Mouse (Mus musculus) heart, postnatal 0 days (tissue): Measurements from ENCODE around the gene Rps4x. TPM values are rescaled to one million over a fixed set of nuclear protein-coding genes. Genes with fewer than 3 reads are reported as not detected.

Experiments
- ATAC-seq: fragments of 200-750 bp; cut with Nextera tagmentation; 2 replicates; pipeline ENCODE4 v1.8.0; 2017; ENCODE audit warnings: low read depth, moderate number of reproducible peaks, moderate library complexity; ENCODE audit not compliant: insufficient read depth
- DNase-seq: peaks from one replicate; pipeline ENCODE4 v3.0.0-alpha.2; 2016; ENCODE audit warnings: low spot score
- H3K27ac ChIP-seq: fragments of 300-500 bp; sonication (generic); 2 replicates; pipeline ENCODE4 v1.5.1; 2014; ENCODE audit warnings: low read depth, mild to moderate bottlenecking
- H3K27me3 ChIP-seq: fragments of 300-500 bp; sonication (generic); 2 replicates; pipeline ENCODE4 v1.6.1; 2014; ENCODE audit warnings: low read length, mixed read lengths; ENCODE audit not compliant: control insufficient read depth, insufficient read depth
- H3K36me3 ChIP-seq: fragments of 300-500 bp; sonication (generic); replicated peaks from 2 replicates; pipeline ENCODE4 v1.6.1; 2014; ENCODE audit warnings: low read length, mixed read lengths; ENCODE audit not compliant: control insufficient read depth, insufficient read depth
- H3K4me1 ChIP-seq: fragments of 300-500 bp; sonication (generic); 2 replicates; pipeline ENCODE4 v1.6.1; 2014; ENCODE audit warnings: antibody characterized with exemption; ENCODE audit not compliant: control insufficient read depth, insufficient read depth
- H3K4me2 ChIP-seq: fragments of 300-500 bp; sonication (generic); 2 replicates; pipeline ENCODE4 v1.6.1; 2014; ENCODE audit warnings: low read depth, mild to moderate bottlenecking, low read length, moderate library complexity
- H3K4me3 ChIP-seq: fragments of 300-500 bp; sonication (generic); 2 replicates; pipeline ENCODE4 v1.5.1; 2014; ENCODE audit warnings: low read depth, low read length
- H3K9ac ChIP-seq: fragments of 300-500 bp; sonication (generic); replicated peaks from 2 replicates; pipeline ENCODE4 v1.6.1; 2014; ENCODE audit warnings: low read depth, low read length, mixed read lengths
- H3K9me3 ChIP-seq: fragments of 300-500 bp; sonication (generic); replicated peaks from 2 replicates; pipeline ENCODE4 v1.6.1; 2016; ENCODE audit warnings: low read length; ENCODE audit not compliant: control insufficient read depth
- CTCF ChIP-seq: IDR thresholded peaks from 2 replicates; pipeline ENCODE4 v1.5.1; 2016; ENCODE audit warnings: antibody characterized with exemption, control low read depth, low read depth
- EP300 ChIP-seq: IDR thresholded peaks from 2 replicates; pipeline ENCODE4 v1.6.1; 2016; ENCODE audit warnings: antibody characterized with exemption, low read depth
- WGBS: fragments of 180-500 bp; shearing (Covaris S2); extraction: QIAGEN DNeasy Blood & Tissue Kit; methylation state at CpG from one replicate; pipeline ENCODE4 v1.1.7; 2014; 5-methylcytosine and 5-hydroxymethylcytosine counted together
- polyA plus RNA-seq: library from polyadenylated mRNA; unstranded; fragments of >200 nt; fragmentation: Nextera tagmentation; extraction: Ambion mirVana; gene quantifications from 2 replicates; pipeline ENCODE4 v1.2.1, GENCODE M21; 2015
- total RNA-seq: library from RNA; depleted of rRNA; stranded (reverse); fragments of >200 nt; gene quantifications from 2 replicates; pipeline ENCODE4 v1.2.3, GENCODE M21; 2014; ENCODE audit warnings: low replicate concordance

Gene Rps4x
- total and polyA plus RNA-seq, 2 experiments from 2014 or later, result 388 to 985 TPM

DNA sequence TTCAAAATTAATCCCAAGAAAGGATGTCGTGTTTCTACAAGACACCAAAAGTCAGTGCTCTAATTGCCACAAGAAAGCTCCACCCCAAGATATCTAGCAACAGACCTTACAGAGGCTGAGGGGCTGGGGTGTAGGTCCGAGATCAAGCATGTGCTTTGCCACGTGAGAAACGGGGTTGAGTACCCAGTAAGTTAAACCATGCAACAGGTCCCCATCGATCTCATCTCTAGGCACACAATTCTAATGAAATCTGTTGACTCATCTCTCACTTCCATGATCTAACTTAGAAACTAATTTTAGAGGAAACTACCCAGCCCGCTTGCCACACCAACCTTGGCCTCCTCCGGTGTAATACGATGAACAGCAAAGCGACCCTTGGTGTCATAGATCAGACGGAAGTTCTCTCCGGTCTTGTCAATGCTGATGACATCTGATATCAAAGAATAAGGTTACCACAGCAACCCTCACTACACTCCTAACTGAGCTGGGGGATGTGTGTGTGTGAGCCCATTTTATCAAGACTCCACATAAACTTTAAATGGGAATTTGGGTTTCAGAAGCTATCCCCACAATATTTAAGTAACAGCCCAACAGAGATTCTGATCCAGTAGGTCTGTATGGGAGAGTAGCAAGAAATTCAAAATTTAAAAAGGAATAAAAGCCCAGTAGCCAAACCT, 2.0 kb downstream of the Rps4x start:
- ATAC-seq, result no peak

DNA sequence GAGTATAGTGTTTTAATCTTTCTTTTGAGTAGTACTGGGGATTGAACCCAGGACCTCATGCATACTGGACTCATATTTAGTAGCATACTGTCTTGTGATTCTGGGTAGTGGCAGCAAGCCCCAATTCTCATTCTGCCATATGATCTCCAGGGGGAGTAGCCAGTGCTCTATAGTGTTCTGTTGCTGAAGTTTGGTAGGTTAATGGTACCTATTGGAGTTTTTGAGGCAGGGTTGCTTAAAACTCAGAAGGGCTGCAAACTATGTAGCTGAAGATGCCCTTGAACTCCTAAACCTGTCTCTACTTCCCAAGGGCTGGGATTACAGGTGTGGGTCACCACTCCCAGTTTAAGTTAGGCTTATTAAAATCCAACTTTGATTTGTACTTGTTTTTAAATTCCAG, 6.6 kb downstream of the Rps4x start:
- no peak overlapping the region for H3K4me3 ChIP-seq
- peaks cover 25% of the 10 kb centered on the region; the same call in 1 of the 2 replicates for H3K36me3 ChIP-seq
- no peaks in the 10 kb centered on the region for H3K9me3 ChIP-seq
- H3K9ac ChIP-seq, result no peak overlapping the region
- TF ChIP-seq CTCF, result no peak
- TF ChIP-seq EP300, result no peak
- no peaks in the 10 kb centered on the region for H3K4me1 ChIP-seq
- H3K4me2 ChIP-seq, result no peak overlapping the region
- no peak for ATAC-seq
- no peak overlapping the region for H3K27ac ChIP-seq
- no peaks in the 10 kb centered on the region for H3K27me3 ChIP-seq
- no peak for DNase-seq

More for the DNA sequence above, 2.0 kb downstream of the Rps4x start:
- 37% methylated on average over 11 of the region's 11 CpGs for WGBS
- no peak for DNase-seq
- H3K9ac ChIP-seq, result peak overlapping the region; percentile 60
- H3K27ac ChIP-seq, result no peak overlapping the region
- TF ChIP-seq CTCF (no peak), EP300 (no peak)
- no peaks in the 10 kb centered on the region for H3K27me3 ChIP-seq
- peaks cover 25% of the 10 kb centered on the region; the same call in 1 of the 2 replicates for H3K36me3 ChIP-seq
- H3K4me3 ChIP-seq, result peak overlapping the region; percentile 58; the same call in 1 of the 2 replicates
- H3K9me3 ChIP-seq, result no peaks in the 10 kb centered on the region
- peak overlapping the region; percentile 71 for H3K4me2 ChIP-seq
- H3K4me1 ChIP-seq, result no peaks in the 10 kb centered on the region

DNA sequence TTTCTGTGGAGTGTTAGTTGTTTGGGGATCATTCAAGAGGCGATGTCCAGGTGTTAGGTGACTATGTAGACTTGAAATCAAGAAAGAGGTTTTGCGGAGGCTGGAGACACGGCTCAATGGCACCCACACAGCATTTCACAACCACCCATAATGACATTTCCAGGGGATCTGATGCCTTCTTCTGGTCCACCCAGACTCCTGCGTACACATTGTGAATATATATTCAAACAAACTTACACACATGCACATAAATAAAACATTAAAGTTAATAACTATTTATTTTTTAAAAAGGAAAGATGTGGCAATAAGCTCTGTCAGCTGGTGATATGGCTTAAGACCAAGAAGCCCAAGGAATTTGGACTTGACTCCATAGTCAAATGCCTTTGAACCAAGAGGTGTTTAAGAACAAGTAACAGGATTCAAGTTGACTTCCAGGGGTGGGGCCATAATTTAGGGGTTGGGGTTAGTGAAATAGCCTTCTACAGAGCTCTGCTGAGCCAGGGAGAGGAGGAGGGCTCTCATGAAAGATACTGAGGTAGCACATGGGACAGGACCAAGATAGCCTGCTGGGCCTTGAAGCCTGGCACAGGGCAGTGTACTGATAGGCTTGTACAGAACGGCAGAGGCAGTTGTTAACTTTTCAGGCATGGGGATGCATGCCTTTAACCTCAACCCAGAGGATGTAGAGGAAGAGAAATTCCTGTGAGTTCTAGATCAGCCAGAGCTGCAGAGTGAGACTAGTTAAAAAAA, 13.5 kb downstream of the Rps4x start:
- Histone ChIP-seq H3K36me3 (no peaks in the 10 kb centered on the region), H3K27me3 (no peaks in the 10 kb centered on the region), H3K9me3 (no peaks in the 10 kb centered on the region), H3K27ac (no peak overlapping the region), H3K4me3 (no peak overlapping the region), H3K9ac (no peak overlapping the region), H3K4me2 (no peak overlapping the region), H3K4me1 (no peaks in the 10 kb centered on the region)
- 72% methylated on average over 5 of the region's 5 CpGs for WGBS
- DNase-seq (no peak), ATAC-seq (no peak)
- TF ChIP-seq CTCF (no peak), EP300 (no peak)

DNA sequence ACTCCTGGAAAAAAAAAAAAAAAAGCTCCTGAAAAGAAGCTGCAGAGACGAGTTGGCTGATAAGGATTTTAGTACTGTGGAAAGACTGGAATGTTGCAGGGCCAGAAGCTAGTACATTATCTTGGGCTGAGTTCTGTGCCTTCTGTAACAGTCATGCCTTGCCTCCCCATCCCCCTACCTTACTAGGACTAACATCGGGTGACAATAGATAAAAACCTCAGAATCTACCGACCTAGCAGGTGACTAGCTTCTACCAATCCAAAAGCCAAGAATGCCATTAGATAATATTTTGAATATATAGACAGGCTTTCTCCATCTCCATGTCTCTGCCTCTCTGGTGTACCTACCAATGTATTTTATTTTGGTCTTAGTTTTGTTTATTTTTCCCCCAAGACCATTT, 18.3 kb downstream of the Rps4x start:
- no peak overlapping the region for H3K27ac ChIP-seq
- no peak overlapping the region for H3K4me2 ChIP-seq
- no peak overlapping the region for H3K4me3 ChIP-seq
- no peak for ATAC-seq
- H3K9ac ChIP-seq, result no peak overlapping the region
- DNase-seq, result no peak
- no peaks in the 10 kb centered on the region for H3K27me3 ChIP-seq
- H3K4me1 ChIP-seq, result no peaks in the 10 kb centered on the region
- WGBS, result 26% methylated on average over 3 of the region's 3 CpGs
- TF ChIP-seq EP300 (no peak), CTCF (no peak)
- no peaks in the 10 kb centered on the region for H3K36me3 ChIP-seq
- no peaks in the 10 kb centered on the region for H3K9me3 ChIP-seq

DNA sequence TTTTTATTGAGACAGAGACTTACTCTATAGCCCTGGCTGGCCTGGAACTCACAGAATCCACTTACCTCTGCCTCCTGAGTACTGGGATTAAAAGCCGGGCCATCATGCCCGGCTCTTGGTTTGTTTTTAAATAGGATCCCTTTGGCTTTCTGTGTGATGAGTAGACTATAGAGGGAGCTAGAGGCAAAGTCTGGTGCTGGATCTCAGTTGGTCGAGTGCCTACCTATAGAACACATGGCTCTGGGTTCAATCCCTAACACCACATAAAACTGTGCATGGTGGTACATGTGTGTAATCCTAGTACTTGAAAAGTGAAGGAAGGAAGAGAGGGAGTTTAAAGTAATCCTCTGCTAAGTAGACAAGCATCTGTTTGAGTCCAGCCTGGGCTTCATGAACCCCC, 19.1 kb downstream of the Rps4x start:
- ATAC-seq, result no peak
- WGBS, result 45% methylated on average over 3 of the region's 3 CpGs
- Histone ChIP-seq H3K36me3 (no peaks in the 10 kb centered on the region), H3K27ac (no peak overlapping the region), H3K4me1 (no peaks in the 10 kb centered on the region), H3K4me2 (no peak overlapping the region), H3K4me3 (no peak overlapping the region), H3K9me3 (no peaks in the 10 kb centered on the region), H3K27me3 (no peaks in the 10 kb centered on the region), H3K9ac (no peak overlapping the region)
- TF ChIP-seq CTCF (no peak), EP300 (no peak)
- no peak for DNase-seq
